Mouse (Mus musculus) lung, postnatal 0 days (tissue): ENCODE data around the gene A130010J15Rik.

Experiments used
- CTCF ChIP-seq: IDR thresholded peaks from 2 replicates; pipeline ENCODE4 v1.5.1; 2016; ENCODE audit warnings: antibody characterized with exemption, mild to moderate bottlenecking
- EP300 ChIP-seq: IDR thresholded peaks from 2 replicates; pipeline ENCODE4 v1.6.1; 2016; ENCODE audit warnings: antibody characterized with exemption, mild to moderate bottlenecking, control low read depth

- TF ChIP-seq CTCF (no peak), EP300 (no peak)
Measured at GRCm38 (mm10) chr1:193130456-193130825, 37.4 kb upstream of the A130010J15Rik start.
